Mouse (Mus musculus): ENCODE measurements at regions not wholly inside any gene's neighbourhood (a gene's known extent, or its start where the extent isn't known, plus 50 kb on each side); places are given as distances from the start of the nearest gene placed in this dataset.
A peak's percentile ranks its signal among the peaks of the same experiment; 100 is the strongest.

GRCm38 (mm10) chr3:14999914-15000313, 113.8 kb downstream of the Car2 start:
- DNase-seq (ENCODE audit: low spot score) = no peak
- Histone ChIP-seq H3K9ac (replicated peaks; ENCODE audit: low read depth) (no peak overlapping the region), H3K4me1 (ENCODE audit: insufficient read depth, low read depth, low read length) (no peaks in the 10 kb centered on the region), H3K27ac (ENCODE audit: low read length) (no peak overlapping the region), H3K4me3 (ENCODE audit: low read depth, low read length) (no peak overlapping the region), H3K27me3 (replicated peaks; ENCODE audit: insufficient read depth, low read length) (no peaks in the 10 kb centered on the region), H3K36me3 (ENCODE audit: insufficient read depth, low read length) (no peaks in the 10 kb centered on the region), H3K9me3 (ENCODE audit: low read length) (no peaks in the 10 kb centered on the region), H3K4me2 (replicated peaks; ENCODE audit: low read depth, low read length) (no peak overlapping the region)
- no peak for ATAC-seq
- TF ChIP-seq CTCF (IDR thresholded peaks at IDR 0.05) (no peak), EP300 (IDR thresholded peaks at IDR 0.05) (no peak)

- no peak overlapping the region for H3K4me3 ChIP-seq (ENCODE audit: low read depth, low read length)
- TF ChIP-seq EP300 (IDR thresholded peaks at IDR 0.05) (no peak), CTCF (IDR thresholded peaks at IDR 0.05) (no peak)
- 22% methylated on average over 3 of the region's 3 CpGs for WGBS
- no peak overlapping the region for H3K4me2 ChIP-seq (replicated peaks; ENCODE audit: low read depth, low read length)
- no peaks in the 10 kb centered on the region for H3K36me3 ChIP-seq (ENCODE audit: insufficient read depth, low read length)
- DNase-seq (ENCODE audit: low spot score) (no peak), ATAC-seq (no peak)
- H3K27me3 ChIP-seq (replicated peaks; ENCODE audit: insufficient read depth, low read length) = no peaks in the 10 kb centered on the region
- no peaks in the 10 kb centered on the region for H3K9me3 ChIP-seq (ENCODE audit: low read length)
- no peak overlapping the region for H3K9ac ChIP-seq (replicated peaks; ENCODE audit: low read depth)
- no peaks in the 10 kb centered on the region for H3K4me1 ChIP-seq (ENCODE audit: insufficient read depth, low read depth, low read length)
- no peak overlapping the region for H3K27ac ChIP-seq (ENCODE audit: low read length)
These were observed 114.6 kb downstream of the Car2 start for GRCm38 (mm10) chr3:15000657-15001056.

GRCm38 (mm10) chr3:15007821-15008220, 121.7 kb downstream of the Car2 start:
- Histone ChIP-seq H3K27ac (ENCODE audit: low read length) (no peak overlapping the region), H3K4me2 (replicated peaks; ENCODE audit: low read depth, low read length) (no peak overlapping the region), H3K9me3 (ENCODE audit: low read length) (no peaks in the 10 kb centered on the region), H3K27me3 (replicated peaks; ENCODE audit: insufficient read depth, low read length) (no peaks in the 10 kb centered on the region), H3K36me3 (ENCODE audit: insufficient read depth, low read length) (no peaks in the 10 kb centered on the region), H3K4me3 (ENCODE audit: low read depth, low read length) (no peak overlapping the region), H3K9ac (replicated peaks; ENCODE audit: low read depth) (no peak overlapping the region), H3K4me1 (ENCODE audit: insufficient read depth, low read depth, low read length) (no peaks in the 10 kb centered on the region)
- whole genome bisulfite sequencing = 71% methylated on average over 3 of the region's 3 CpGs
- no peak for ATAC-seq
- DNase-seq (ENCODE audit: low spot score) = peak; percentile 25
- no peak for TF ChIP-seq CTCF (IDR thresholded peaks at IDR 0.05)
- no peak for TF ChIP-seq EP300 (IDR thresholded peaks at IDR 0.05)

GRCm38 (mm10) chr3:15008501-15008900, 122.4 kb downstream of the Car2 start:
- Histone ChIP-seq H3K4me1 (ENCODE audit: insufficient read depth, low read depth, low read length) (no peaks in the 10 kb centered on the region), H3K9me3 (ENCODE audit: low read length) (no peaks in the 10 kb centered on the region), H3K4me2 (replicated peaks; ENCODE audit: low read depth, low read length) (no peak overlapping the region), H3K9ac (replicated peaks; ENCODE audit: low read depth) (no peak overlapping the region), H3K36me3 (ENCODE audit: insufficient read depth, low read length) (no peaks in the 10 kb centered on the region), H3K27ac (ENCODE audit: low read length) (no peak overlapping the region), H3K27me3 (replicated peaks; ENCODE audit: insufficient read depth, low read length) (no peaks in the 10 kb centered on the region), H3K4me3 (ENCODE audit: low read depth, low read length) (no peak overlapping the region)
- ATAC-seq = no peak
- TF ChIP-seq CTCF (IDR thresholded peaks at IDR 0.05) = no peak
- no peak for TF ChIP-seq EP300 (IDR thresholded peaks at IDR 0.05)
- DNase-seq (ENCODE audit: low spot score) = no peak
- 82% methylated on average over 1 of the region's 1 CpGs for WGBS

- H3K4me3 ChIP-seq (ENCODE audit: low read depth, low read length) = no peak overlapping the region
- H3K4me1 ChIP-seq (ENCODE audit: insufficient read depth, low read depth, low read length) = no peaks in the 10 kb centered on the region
- TF ChIP-seq EP300 (IDR thresholded peaks at IDR 0.05) (no peak), CTCF (IDR thresholded peaks at IDR 0.05) (no peak)
- ATAC-seq (no peak), DNase-seq (ENCODE audit: low spot score) (no peak)
- no peak overlapping the region for H3K4me2 ChIP-seq (replicated peaks; ENCODE audit: low read depth, low read length)
- 59% methylated on average over 2 of the region's 2 CpGs for WGBS
- no peaks in the 10 kb centered on the region for H3K36me3 ChIP-seq (ENCODE audit: insufficient read depth, low read length)
- no peaks in the 10 kb centered on the region for H3K9me3 ChIP-seq (ENCODE audit: low read length)
- H3K27me3 ChIP-seq (replicated peaks; ENCODE audit: insufficient read depth, low read length) = no peaks in the 10 kb centered on the region
- H3K27ac ChIP-seq (ENCODE audit: low read length) = no peak overlapping the region
- no peak overlapping the region for H3K9ac ChIP-seq (replicated peaks; ENCODE audit: low read depth)
These were observed 123.7 kb downstream of the Car2 start for GRCm38 (mm10) chr3:15009747-15010146.

- Histone ChIP-seq H3K9me3 (ENCODE audit: low read length) (no peaks in the 10 kb centered on the region), H3K4me2 (replicated peaks; ENCODE audit: low read depth, low read length) (no peak overlapping the region), H3K27me3 (replicated peaks; ENCODE audit: insufficient read depth, low read length) (no peaks in the 10 kb centered on the region), H3K27ac (ENCODE audit: low read length) (no peak overlapping the region), H3K4me3 (ENCODE audit: low read depth, low read length) (no peak overlapping the region), H3K9ac (replicated peaks; ENCODE audit: low read depth) (no peak overlapping the region), H3K4me1 (ENCODE audit: insufficient read depth, low read depth, low read length) (no peaks in the 10 kb centered on the region), H3K36me3 (ENCODE audit: insufficient read depth, low read length) (no peaks in the 10 kb centered on the region)
- DNase-seq (ENCODE audit: low spot score) (no peak), ATAC-seq (no peak)
- TF ChIP-seq EP300 (IDR thresholded peaks at IDR 0.05) (no peak), CTCF (IDR thresholded peaks at IDR 0.05) (no peak)
- 54% methylated on average over 1 of the region's 1 CpGs for WGBS
These were observed 130.5 kb downstream of the Car2 start for GRCm38 (mm10) chr3:15016621-15017020.

- Histone ChIP-seq H3K9me3 (ENCODE audit: low read length) (no peaks in the 10 kb centered on the region), H3K36me3 (ENCODE audit: insufficient read depth, low read length) (no peaks in the 10 kb centered on the region), H3K4me1 (ENCODE audit: insufficient read depth, low read depth, low read length) (no peaks in the 10 kb centered on the region), H3K4me3 (ENCODE audit: low read depth, low read length) (no peak overlapping the region), H3K4me2 (replicated peaks; ENCODE audit: low read depth, low read length) (no peak overlapping the region), H3K9ac (replicated peaks; ENCODE audit: low read depth) (no peak overlapping the region), H3K27ac (ENCODE audit: low read length) (no peak overlapping the region), H3K27me3 (replicated peaks; ENCODE audit: insufficient read depth, low read length) (no peaks in the 10 kb centered on the region)
- 51% methylated on average over 2 of the region's 2 CpGs for WGBS
- TF ChIP-seq EP300 (IDR thresholded peaks at IDR 0.05) = no peak
- TF ChIP-seq CTCF (IDR thresholded peaks at IDR 0.05) = no peak
- ATAC-seq = no peak
- DNase-seq (ENCODE audit: low spot score) = no peak
These were observed 136.7 kb downstream of the Car2 start for GRCm38 (mm10) chr3:15022773-15023172.
